Mouse (Mus musculus) liver, postnatal 0 days (tissue): ENCODE measurements around the gene Bves.

Experiments used
- CTCF ChIP-seq: sonication (generic); IDR thresholded peaks from 2 replicates; pipeline ENCODE4 v1.5.1; 2016; ENCODE audit warnings: antibody characterized with exemption, low read depth
- EP300 ChIP-seq: IDR thresholded peaks from 2 replicates; pipeline ENCODE4 v1.6.1; 2016; ENCODE audit warnings: antibody characterized with exemption, low read depth, mild to moderate bottlenecking

DNA sequence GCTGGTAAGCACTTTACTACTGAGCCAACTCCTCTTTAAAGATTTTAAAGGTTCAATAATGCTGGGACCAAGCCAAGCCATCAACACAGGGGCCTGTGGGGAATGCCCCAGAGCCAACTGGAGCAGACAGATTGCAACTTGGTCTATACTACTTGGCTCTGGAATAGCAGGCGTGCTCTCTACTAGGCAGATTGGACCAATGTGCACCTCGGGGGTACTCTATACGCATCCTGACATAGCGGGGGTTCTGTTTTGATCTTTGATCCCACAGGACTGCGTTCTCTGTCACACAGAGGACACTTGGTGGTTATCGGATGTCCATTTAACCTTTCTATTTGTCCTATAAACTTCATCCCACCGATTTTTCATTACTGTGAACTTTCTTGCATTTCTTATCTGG is 647 bp upstream of the Bves start:
- TF ChIP-seq CTCF (no peak), EP300 (no peak)
